Mouse (Mus musculus) ES-E14 (cell line): Measurements from ENCODE around the gene Fam71a.

Experiments used
- CHD2 ChIP-seq: IDR thresholded peaks from 2 replicates; pipeline ENCODE4 v1.6.1; 2014; ENCODE audit warnings: mild to moderate bottlenecking, low read depth, low read length, inconsistent platforms
- HCFC1 ChIP-seq: IDR thresholded peaks from 2 replicates; pipeline ENCODE4 v1.6.1; 2012; ENCODE audit warnings: low read length, inconsistent platforms, borderline replicate concordance; ENCODE audit not compliant: insufficient read depth
- MAFK ChIP-seq: IDR thresholded peaks from 2 replicates; pipeline ENCODE4 v1.6.1; 2014; ENCODE audit warnings: mild to moderate bottlenecking, low read depth, low read length, inconsistent platforms; ENCODE audit not compliant: insufficient read depth
- ZC3H11A ChIP-seq: IDR thresholded peaks from 2 replicates; pipeline ENCODE4 v1.6.1; 2012; ENCODE audit warnings: low read depth, mild to moderate bottlenecking, inconsistent platforms, low read length, borderline replicate concordance

DNA sequence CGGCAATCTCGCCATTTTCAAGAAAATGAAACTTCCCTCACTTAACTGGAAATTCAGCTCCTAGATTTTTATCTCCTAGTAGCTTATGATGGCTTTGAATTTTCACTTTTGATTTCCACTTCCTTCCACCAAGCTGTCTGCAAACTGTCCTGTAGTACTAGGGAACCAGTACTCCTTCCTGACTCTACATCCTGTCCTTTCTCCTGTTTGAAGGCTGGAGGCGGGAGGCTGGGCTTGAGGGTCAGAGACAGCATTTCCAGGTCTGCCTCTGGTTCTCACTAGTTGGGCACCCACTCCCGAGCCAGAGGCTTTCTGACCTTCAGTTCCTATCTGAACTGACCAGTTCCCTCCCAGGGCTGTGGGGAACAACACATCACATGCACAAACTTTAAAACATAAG is 15.8 kb upstream of the Fam71a start:
- TF ChIP-seq MAFK, result no peak
- TF ChIP-seq ZC3H11A, result no peak
- TF ChIP-seq CHD2, result no peak
- TF ChIP-seq HCFC1, result no peak
